Mouse (Mus musculus): ENCODE measurements at regions not wholly inside any gene's neighbourhood (a gene's known extent, or its start where the extent isn't known, plus 50 kb on each side); places are given as distances from the start of the nearest gene placed in this dataset.

- TF ChIP-seq CTCF (conservative IDR thresholded peaks at IDR 0.05; ENCODE audit: low read length): no peak
- TF ChIP-seq POU5F1 (IDR thresholded peaks at IDR 0.05; ENCODE audit: borderline replicate concordance, low read length): no peak
- TF ChIP-seq NANOG (IDR thresholded peaks at IDR 0.05; ENCODE audit: borderline replicate concordance, low read length): no peak
Observed at GRCm38 (mm10) chr2:108795145-108795544, 485.4 kb upstream of the Kif18a start.

Measured in E14TG2a.4 (cell line).